Mouse (Mus musculus): ENCODE measurements at regions not wholly inside any gene's neighbourhood (a gene's known extent, or its start where the extent isn't known, plus 50 kb on each side); places are given as distances from the start of the nearest gene placed in this dataset.
A peak's percentile ranks its signal among the peaks of the same experiment; 100 is the strongest.

GRCm38 (mm10) chr10:110534387-110534786 is 78.4 kb upstream of the Nav3 start:
- DNase-seq (ENCODE audit: low spot score in 2 of 2): no peak

DNA sequence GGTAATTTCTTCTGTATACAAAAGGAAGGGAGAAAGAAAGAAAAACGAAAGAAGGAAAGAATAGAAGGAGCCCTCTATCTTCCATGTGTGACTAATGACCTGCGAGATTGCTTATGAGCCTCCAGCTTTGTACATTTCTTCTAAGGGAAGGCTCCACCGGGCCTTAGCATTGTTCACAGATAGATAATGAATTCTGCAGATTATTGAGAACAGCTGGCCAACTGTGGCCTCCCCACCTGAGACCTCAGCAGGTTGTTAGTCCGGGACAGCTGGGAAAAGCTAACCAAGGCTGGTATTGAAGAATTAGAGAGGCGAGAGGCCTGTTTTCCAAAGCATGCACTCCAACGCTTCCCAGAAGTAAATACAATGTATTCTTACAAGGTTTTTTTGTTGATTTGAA is 86.7 kb upstream of the Nav3 start:
- DNase-seq (ENCODE audit: low spot score in 2 of 2): no peak

DNA sequence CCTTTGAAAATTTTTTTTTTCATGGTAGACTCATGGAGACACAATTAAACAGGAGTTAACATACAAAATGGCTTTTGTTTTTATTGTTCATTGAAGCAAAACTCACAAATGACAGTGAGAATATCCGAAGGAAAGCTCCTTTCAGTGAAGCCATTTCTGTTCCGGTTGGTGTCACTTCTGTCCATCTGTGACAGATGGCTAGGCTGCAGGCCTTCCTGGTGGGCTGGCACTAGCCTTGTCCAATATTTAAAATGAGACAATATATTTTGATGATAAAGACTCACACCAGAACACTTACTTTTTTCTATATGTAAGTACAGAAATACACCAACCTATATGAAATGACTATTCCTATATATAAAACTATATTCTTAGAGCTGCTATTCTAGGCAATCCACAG is 92.4 kb upstream of the Nav3 start:
- DNase-seq (ENCODE audit: low spot score in 2 of 2): no peak

GRCm38 (mm10) chr10:110553954-110554353 is 98.0 kb upstream of the Nav3 start:
- no peak for DNase-seq (ENCODE audit: low spot score in 2 of 2)

- no peak for DNase-seq (ENCODE audit: low spot score in 2 of 2)
Observed at GRCm38 (mm10) chr10:110556326-110556883, 100.4 kb upstream of the Nav3 start.

GRCm38 (mm10) chr10:110563057-110563456 is 107.1 kb upstream of the Nav3 start:
- no peak for DNase-seq (ENCODE audit: low spot score in 2 of 2)

- no peak for DNase-seq (ENCODE audit: low spot score in 2 of 2)
Observed at GRCm38 (mm10) chr10:110563571-110563970, 107.6 kb upstream of the Nav3 start.

DNA sequence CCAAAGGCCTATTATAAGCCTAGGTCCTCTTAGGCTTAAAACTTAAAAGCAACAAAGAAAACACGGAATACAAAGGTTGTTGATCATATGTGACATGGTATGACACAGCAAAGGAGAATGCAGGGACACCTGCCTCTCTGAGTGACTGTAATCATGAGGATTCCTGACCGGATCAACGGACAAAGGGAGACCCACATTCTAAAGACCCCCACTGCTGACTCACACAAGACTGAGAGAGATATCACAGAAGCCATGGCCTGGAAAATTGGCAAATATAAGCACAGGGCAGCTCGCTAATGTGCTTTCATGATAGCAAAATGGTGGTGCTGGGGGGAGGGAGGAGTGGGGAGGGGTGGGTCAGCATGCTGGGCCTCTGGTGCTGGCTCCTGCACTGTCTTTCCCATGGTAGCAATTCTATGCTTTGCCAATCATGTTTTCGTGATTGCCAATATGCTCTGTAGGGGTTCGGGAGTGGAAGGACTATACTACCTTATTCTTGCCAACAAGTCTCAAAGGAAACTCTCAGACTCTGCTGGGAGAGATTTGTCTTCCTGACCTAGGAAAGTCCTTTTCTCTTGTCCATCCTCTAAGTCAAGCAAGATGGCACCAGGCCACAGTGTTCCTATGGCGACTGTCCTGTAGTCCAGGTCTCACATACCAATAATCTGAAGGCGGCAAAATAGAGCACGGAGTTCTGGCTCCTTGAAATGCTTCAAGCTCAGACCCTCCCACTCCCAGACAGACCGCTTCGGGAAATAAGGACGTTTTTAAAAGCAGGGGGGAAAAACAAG is 110.5 kb upstream of the Nav3 start:
- no peak for DNase-seq (ENCODE audit: low spot score in 2 of 2)

GRCm38 (mm10) chr10:110570465-110570864 is 114.5 kb upstream of the Nav3 start:
- no peak for DNase-seq (ENCODE audit: low spot score in 2 of 2)

DNA sequence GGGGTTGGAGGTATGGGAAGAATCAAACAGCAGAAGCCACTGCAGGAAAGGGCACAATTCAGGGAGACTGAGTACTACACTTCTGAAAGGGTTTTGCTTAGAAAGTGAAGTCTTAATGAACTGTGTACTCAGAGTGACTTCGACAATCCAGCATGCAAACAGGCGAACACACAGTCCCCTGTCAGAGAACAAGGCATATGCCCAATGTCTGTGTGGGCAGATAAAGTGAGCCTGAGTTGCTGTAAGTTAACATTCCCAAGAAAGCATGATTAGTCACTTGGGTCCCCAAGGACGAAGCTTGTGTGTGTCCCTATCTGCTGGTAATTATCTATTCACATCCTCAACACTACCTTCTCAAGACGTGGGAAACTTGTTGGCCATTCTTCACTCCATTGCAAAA is 115.2 kb upstream of the Nav3 start:
- DNase-seq (ENCODE audit: low spot score in 2 of 2): no peak

DNA sequence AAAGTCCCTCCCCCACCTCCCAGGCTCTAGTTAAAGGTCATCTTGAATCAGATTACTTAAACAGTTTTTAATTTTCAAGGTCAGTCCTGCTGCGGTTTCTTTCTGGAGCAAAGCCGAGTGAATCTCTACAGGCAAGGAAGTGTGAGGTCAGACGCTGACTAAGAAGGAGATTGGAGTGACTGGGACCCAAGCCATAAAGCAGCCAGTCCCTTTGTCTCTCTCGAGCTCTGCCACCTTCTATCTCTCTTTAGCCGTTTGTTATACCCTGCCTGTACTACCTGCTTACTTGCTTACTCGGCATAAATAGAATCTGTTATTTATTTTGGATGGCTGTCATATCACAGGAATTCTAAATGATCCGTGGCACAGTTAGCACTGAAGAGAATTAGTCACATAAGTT is 117.5 kb upstream of the Nav3 start:
- DNase-seq (ENCODE audit: low spot score in 2 of 2): no peak

DNA sequence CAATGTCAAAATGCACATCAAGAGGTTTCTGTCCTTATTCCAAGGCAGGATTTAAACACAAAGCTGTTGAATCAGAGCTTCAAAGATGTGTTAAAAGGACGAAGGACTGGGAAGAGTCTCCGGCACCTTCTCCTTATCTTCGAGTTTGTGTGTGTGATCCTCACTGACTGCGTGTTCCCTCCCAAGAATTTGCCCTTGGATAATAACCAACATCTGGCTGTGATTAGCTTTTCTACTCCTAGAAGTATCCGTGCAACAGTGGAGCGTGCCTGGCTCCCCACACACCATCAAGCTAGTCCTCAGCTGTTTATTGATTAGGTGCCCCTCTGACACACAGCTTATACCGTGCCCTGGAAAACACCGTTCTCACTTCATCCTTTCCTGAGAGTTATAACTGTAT is 130.0 kb upstream of the Nav3 start:
- no peak for DNase-seq (ENCODE audit: low spot score in 2 of 2)

DNA sequence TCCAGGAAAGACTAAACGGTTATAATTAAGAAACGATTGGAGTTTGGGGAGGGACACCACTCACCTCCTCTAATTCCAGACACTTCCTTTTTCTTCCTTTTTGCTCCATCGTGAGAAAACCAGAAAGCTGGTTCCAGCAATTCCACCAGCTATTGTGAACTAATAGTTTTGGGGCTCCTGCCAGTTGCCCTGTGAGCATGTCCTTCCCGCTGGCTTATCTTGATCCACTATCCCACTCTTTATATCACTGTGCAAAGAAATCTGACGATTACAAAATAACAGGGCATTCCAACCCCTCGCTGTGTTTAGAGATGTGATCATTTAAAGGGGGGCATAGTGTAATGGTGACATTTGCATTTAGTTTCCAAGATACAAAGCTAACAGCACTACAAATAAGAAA is 130.5 kb upstream of the Nav3 start:
- no peak for DNase-seq (ENCODE audit: low spot score in 2 of 2)

DNA sequence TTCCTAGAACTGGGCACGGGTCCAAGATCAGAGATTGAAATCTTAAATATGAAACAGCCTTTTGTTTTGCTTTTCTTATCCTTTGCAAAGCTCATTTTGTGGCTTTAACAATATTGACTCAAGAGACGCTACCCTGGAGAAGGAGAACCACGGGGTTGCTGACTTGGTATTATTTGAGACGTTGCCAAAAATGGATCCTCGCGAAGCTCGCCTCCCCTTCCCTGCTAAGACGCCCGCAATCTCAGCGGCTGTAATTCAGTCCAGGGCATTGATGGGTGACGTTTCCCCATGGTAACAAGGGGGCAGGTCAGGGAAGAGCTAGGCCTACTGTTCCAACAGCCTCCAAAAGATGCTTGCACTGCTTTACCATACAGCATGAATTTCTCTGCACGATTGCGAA is 131.5 kb upstream of the Nav3 start:
- DNase-seq (ENCODE audit: low spot score in 2 of 2): no peak

DNA sequence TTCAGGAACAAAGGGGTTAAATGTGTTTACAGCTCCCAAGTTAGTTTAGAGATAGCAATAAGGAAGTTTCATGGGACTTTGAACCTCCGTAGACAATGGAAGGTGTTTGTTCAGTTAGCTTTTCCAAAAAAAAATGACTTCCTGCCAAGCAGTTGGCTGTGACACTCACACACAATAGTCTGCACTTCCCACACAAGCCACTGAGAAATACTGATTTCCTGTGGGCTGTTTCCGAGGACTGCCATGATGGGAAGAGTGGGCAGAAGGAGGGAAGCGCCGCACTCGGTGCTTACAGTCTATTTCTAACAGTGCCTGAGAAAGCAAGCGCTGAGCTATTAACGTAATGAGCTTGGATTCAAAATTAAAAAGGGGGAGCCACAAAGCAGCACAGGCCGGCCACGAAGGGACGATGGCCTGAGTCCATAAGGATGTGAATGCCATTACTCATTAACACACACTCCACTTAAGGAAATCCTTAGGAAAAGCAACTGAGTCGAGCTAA is 144.4 kb upstream of the Nav3 start:
- DNase-seq (ENCODE audit: low spot score in 2 of 2): peak; percentile 14 to 27

GRCm38 (mm10) chr10:110610336-110610735 is 134.9 kb upstream of the E2f7 start:
- no peak for DNase-seq (ENCODE audit: low spot score in 2 of 2)

GRCm38 (mm10) chr10:110617004-110617403 is 128.2 kb upstream of the E2f7 start:
- no peak for DNase-seq (ENCODE audit: low spot score in 2 of 2)

DNA sequence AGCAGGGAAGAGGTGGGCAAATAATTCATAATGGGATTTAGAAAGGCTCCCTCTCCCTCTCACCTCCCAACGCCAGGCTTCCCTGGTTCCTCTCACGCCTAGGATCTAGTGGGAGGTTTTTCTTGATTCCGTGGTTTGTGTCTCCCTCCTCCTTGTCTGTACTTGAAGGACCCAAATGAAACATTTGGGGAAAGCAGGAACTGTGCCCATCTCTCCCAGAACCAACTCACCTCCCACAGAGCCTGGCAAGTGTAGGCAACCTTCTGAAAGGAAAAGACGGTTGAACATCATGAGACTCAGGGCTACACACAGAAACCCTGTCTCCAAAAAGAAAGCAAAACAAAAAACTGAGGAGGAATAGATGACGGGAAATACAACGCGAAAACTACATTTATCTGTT is 126.0 kb upstream of the E2f7 start:
- DNase-seq (ENCODE audit: low spot score in 2 of 2): no peak

DNA sequence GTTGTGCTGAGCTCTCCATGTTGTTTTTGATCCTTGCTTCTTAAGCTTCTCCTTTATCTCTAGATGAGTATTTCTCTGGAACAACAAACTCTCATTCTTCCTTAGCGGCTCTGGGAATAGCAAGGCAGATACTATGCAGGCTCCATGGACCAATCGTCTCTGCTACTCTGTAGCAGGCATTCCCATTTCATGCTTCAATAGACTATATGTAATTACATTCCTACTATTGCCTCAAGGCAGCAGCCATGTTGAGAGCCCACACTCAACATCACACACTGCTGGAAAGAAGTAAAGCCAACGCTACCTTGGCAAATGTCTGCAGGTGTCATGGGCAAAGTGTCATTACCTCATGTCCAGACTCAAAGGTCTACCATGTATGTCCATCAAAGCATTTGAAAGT is 119.6 kb upstream of the E2f7 start:
- no peak for DNase-seq (ENCODE audit: low spot score in 2 of 2)

DNA sequence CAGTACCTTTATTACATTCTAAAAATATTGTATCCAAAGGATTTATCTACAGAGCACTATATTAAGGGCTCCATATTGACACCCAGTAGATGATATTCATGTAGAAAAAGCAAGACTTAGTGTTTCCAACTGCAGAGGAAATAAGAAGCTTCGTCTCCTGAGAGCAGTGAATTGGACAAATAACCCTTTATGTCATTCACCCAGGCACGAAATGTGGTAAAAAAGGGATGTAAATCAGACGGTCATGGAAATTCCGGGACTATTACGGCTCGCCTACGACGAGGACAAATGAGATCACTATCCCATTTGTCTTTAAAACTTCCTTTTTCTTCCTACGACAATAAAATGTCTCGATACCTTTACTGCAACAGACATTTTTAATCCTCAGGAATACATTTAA is 104.8 kb upstream of the E2f7 start:
- no peak for DNase-seq (ENCODE audit: low spot score in 2 of 2)

- no peak for DNase-seq (ENCODE audit: low spot score in 2 of 2)
Observed at GRCm38 (mm10) chr10:110642065-110642690, 103.1 kb upstream of the E2f7 start.

GRCm38 (mm10) chr10:110647603-110648002 is 97.6 kb upstream of the E2f7 start:
- no peak for DNase-seq (ENCODE audit: low spot score in 2 of 2)

GRCm38 (mm10) chr10:110650107-110650506 is 95.1 kb upstream of the E2f7 start:
- no peak for DNase-seq (ENCODE audit: low spot score in 2 of 2)

All from layer of hippocampus, postnatal 10 days (tissue).